Mouse (Mus musculus) erythroblast, embryonic 14.5 days (primary cell): ENCODE measurements around the gene Fgfr4.

Experiments used
- GATA1 ChIP-seq: IDR thresholded peaks from 2 replicates; pipeline ENCODE4 v1.6.1; 2012; ENCODE audit warnings: low read length, inconsistent platforms, mixed read lengths
- TAL1 ChIP-seq: IDR thresholded peaks from 3 replicates; pipeline ENCODE4 v1.6.1; 2012; ENCODE audit warnings: low read length, inconsistent platforms, mixed read lengths

DNA sequence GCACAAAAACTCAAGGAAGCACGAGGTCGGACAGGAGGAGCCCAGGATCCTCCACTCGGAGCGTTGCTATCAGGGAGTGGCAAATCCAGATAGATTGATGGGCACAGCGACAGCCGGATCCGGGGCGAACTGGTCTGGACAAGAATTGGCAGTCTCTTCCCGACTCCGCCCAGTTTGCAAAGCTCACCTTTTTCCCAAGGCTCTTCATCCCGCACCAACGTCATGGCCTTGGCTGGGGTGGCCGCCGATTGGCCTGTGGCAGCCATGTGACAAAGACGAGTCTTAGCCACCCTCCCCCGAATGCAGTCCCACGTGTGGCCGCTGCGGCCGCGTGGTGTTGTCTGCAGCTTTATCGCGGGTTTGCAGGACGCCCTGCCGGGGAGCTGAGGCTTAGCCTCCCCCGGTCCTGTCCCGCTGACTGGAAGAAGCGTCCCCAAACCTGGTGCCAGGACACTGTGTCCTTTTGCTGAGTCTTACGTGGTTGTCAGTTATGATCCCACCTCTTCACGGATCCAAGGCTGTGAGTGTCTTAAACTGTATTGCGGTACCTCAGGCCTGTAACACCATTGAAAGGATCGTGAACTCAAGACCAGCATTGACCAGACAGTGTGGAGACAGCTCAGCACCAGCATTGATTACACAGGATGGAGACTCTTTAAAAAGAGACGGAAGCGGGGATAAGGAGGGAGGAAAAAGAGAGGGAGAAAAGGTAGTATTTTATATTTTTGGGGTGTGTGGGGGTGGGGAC is 37.9 kb downstream of the Fgfr4 start:
- TF ChIP-seq TAL1 (peak; percentile 76), GATA1 (no peak; the same call in 1 of the 2 replicates)
